Mouse (Mus musculus) forebrain, embryonic 11.5 days (tissue): Measurements from ENCODE around the gene Gprc5b. TPM values are rescaled to one million over a fixed set of nuclear protein-coding genes. Genes with fewer than 3 reads are reported as not detected.

Experiments used
- ATAC-seq: fragments of 200-750 bp; cut with Nextera tagmentation; replicated peaks from 2 replicates; pipeline ENCODE4 v1.8.0; 2017; ENCODE audit warnings: moderate TSS enrichment; ENCODE audit not compliant: low FRiP score
- DNase-seq: peaks from one replicate; pipeline ENCODE4 v3.0.0-alpha.2; 2017; ENCODE audit warnings: low spot score
- H3K27ac ChIP-seq: fragments of 300-500 bp; sonication (generic); 2 replicates; pipeline ENCODE4 v1.5.1; 2014; ENCODE audit warnings: low read depth, low read length
- H3K27me3 ChIP-seq: fragments of 300-500 bp; sonication (generic); 2 replicates; pipeline ENCODE4 v1.6.1; 2014; ENCODE audit warnings: mild to moderate bottlenecking, low read length, mixed read lengths; ENCODE audit not compliant: control insufficient read depth, insufficient read depth
- H3K36me3 ChIP-seq: fragments of 300-500 bp; sonication (generic); 2 replicates; pipeline ENCODE4 v1.6.1; 2014; ENCODE audit warnings: mild to moderate bottlenecking, low read length, moderate library complexity, mixed read lengths; ENCODE audit not compliant: control insufficient read depth, insufficient read depth
- H3K4me1 ChIP-seq: fragments of 300-500 bp; sonication (generic); replicated peaks from 2 replicates; pipeline ENCODE4 v1.6.1; 2014; ENCODE audit warnings: low read length, mixed read lengths; ENCODE audit not compliant: control insufficient read depth, insufficient read depth
- H3K4me2 ChIP-seq: fragments of 300-500 bp; sonication (generic); 2 replicates; pipeline ENCODE4 v1.6.1; 2014; ENCODE audit warnings: low read depth, mild to moderate bottlenecking, low read length, moderate library complexity, mixed read lengths; ENCODE audit not compliant: severe bottlenecking
- H3K4me3 ChIP-seq: fragments of 300-500 bp; sonication (generic); 2 replicates; pipeline ENCODE4 v1.5.1; 2014; ENCODE audit warnings: low read depth, low read length
- H3K9ac ChIP-seq: fragments of 300-500 bp; sonication (generic); 2 replicates; pipeline ENCODE4 v1.6.1; 2014; ENCODE audit warnings: low read length
- H3K9me3 ChIP-seq: fragments of 300-500 bp; sonication (generic); 2 replicates; pipeline ENCODE4 v1.6.1; 2016; ENCODE audit warnings: low read length, mixed read lengths; ENCODE audit not compliant: control insufficient read depth
- WGBS: fragments of 180-500 bp; shearing (Covaris S2); extraction: QIAGEN DNeasy Blood & Tissue Kit; methylation state at CpG from one replicate; pipeline ENCODE4 v1.1.7; 2014; 5-methylcytosine and 5-hydroxymethylcytosine counted together
- polyA plus RNA-seq: library from polyadenylated mRNA; unstranded; fragments of >200 nt; fragmentation: Nextera tagmentation; extraction: Ambion mirVana; gene quantifications from 2 replicates; pipeline ENCODE4 v1.2.1, GENCODE M21; 2014

Gprc5b gene
- polyA plus RNA-seq, 1 experiment from 2014 or later: 18.1 TPM

DNA sequence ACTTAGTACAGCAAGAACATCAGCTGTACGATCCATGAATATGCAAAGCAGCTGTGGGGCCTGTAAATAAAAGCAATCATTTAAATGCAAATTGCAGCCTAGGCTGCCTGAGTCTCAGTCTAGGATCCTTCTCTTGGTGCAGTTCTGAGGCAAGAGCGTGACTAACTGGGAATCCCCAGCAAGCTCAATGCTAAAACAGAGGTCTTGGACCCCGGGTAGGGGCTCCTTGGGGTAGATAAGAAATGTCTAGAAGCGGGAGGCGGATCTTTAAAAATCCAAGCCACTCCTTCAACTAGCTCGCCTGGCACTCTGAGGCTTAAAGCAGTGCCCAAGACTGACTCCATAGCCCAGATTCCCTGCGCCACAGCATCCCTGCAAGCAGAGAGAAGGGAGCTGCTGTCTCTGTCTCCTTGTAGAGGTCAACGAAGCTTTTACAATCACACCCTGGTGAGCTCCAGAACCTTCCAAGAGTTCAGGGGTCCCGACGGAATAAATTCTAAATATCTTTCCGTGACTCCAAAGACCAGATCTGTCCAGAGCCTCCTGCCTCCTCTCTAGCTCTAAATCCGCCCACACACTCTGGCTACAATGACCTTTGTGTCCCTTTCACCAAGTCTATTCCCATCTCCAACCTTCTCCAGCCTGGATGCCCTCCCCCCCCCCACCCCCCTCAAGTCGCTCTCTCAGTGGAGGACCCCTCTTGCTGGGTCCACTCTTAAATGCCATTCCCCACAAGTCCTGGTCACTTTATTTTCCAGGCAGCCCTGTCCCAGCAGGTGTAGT lies 2.2 kb downstream of the Gprc5b start:
- Histone ChIP-seq H3K4me3 (peak overlapping the region; percentile 66), H3K4me1 (peaks cover 26% of the 10 kb centered on the region), H3K27me3 (no peaks in the 10 kb centered on the region), H3K9ac (peak overlapping the region; percentile 91; the same call in 1 of the 2 replicates), H3K36me3 (no peaks in the 10 kb centered on the region), H3K27ac (peak overlapping the region; percentile 72; the same call in 1 of the 2 replicates), H3K9me3 (no peaks in the 10 kb centered on the region), H3K4me2 (peak overlapping the region; percentile 88)
- 16% methylated on average over 13 of the region's 13 CpGs for WGBS
- ATAC-seq (no peak; the same call in 1 of the 2 replicates), DNase-seq (no peak)

DNA sequence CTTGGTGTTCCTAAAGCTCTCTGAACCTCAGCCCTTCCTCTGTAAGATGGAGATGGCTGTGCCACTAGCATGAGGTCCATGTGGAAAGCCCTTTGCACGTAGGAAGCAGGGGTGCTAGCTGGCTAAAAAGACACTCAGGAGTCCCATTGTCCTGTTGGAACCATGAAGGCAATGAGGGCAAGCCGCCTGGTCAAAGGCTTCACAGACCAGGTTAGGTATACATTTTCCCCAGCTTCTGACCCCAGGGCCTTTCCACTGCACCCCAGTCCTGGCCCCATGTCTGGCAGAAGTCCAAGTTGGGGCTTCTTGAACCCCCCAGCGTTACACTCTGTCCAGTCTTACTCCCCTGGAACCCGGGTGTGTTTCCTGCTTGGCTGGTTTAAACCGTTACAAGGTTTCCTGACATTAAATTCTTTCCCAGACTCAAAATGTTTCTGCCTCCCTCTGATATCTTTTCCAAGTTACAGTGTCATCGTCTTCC lies 2.9 kb downstream of the Gprc5b start:
- Histone ChIP-seq H3K36me3 (no peaks in the 10 kb centered on the region), H3K4me3 (peak overlapping the region; percentile 66; the same call in 1 of the 2 replicates), H3K9ac (no peak overlapping the region), H3K4me1 (peaks cover 26% of the 10 kb centered on the region), H3K4me2 (peak overlapping the region; percentile 88; the same call in 1 of the 2 replicates), H3K27ac (peak overlapping the region; percentile 72; the same call in 1 of the 2 replicates), H3K27me3 (no peaks in the 10 kb centered on the region), H3K9me3 (no peaks in the 10 kb centered on the region)
- 31% methylated on average over 6 of the region's 6 CpGs for WGBS
- no peak for ATAC-seq
- no peak for DNase-seq

DNA sequence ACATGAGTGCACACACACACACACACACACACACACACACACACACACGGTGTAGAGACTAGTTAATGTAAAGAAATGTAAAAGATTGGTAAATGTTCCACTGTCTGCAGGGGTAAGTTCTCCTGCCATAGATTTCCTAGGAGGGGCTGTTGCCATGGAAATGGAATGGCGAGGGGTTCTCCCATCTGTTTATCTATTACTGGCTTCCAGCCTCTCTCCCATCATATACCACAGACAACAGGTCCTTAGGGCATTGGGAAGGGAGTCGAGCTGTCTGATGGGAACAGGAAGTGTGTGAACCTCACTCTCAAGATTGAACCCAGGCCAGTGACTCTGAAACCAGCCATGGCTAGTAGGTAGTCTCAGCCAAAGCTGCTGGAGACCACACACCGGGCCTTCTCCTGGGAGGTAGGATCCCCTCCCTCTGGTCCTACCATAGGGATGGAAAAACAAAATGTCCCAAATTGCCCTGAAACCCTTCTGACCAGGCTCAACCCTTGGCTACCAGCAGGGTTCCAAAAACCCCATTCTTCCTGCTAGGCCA lies 3.6 kb downstream of the Gprc5b start:
- H3K9me3 ChIP-seq: no peaks in the 10 kb centered on the region
- H3K9ac ChIP-seq: no peak overlapping the region
- ATAC-seq (no peak), DNase-seq (no peak)
- no peak overlapping the region for H3K27ac ChIP-seq
- no peak overlapping the region for H3K4me3 ChIP-seq
- H3K4me1 ChIP-seq: peaks cover 26% of the 10 kb centered on the region
- WGBS: 59% methylated on average over 4 of the region's 4 CpGs
- H3K36me3 ChIP-seq: no peaks in the 10 kb centered on the region
- no peak overlapping the region for H3K4me2 ChIP-seq
- no peaks in the 10 kb centered on the region for H3K27me3 ChIP-seq

DNA sequence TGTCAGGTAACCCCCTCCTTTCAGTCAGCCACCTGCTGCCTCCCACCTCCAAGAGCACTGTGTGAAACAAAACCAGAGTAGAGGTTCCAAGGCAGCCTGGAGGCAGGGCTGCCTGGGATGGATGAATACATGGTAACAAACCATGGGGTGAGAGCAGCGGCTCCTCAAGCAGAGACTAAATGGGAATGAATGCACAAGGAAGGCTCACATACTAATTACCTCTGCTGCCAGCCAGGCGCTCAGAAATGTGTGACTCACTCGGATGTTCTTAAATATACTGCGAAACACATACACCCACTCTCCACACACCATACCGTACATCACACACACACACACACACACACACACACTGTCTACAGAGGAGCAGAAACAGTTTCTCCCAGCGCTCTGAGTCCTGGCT lies 4.7 kb downstream of the Gprc5b start:
- no peaks in the 10 kb centered on the region for H3K27me3 ChIP-seq
- no peak overlapping the region for H3K4me3 ChIP-seq
- H3K27ac ChIP-seq: no peak overlapping the region
- peaks cover 20% of the 10 kb centered on the region for H3K4me1 ChIP-seq
- DNase-seq (no peak), ATAC-seq (no peak)
- H3K9me3 ChIP-seq: no peaks in the 10 kb centered on the region
- no peaks in the 10 kb centered on the region for H3K36me3 ChIP-seq
- H3K4me2 ChIP-seq: no peak overlapping the region
- no peak overlapping the region for H3K9ac ChIP-seq
- 64% methylated on average over 6 of the region's 6 CpGs for WGBS

DNA sequence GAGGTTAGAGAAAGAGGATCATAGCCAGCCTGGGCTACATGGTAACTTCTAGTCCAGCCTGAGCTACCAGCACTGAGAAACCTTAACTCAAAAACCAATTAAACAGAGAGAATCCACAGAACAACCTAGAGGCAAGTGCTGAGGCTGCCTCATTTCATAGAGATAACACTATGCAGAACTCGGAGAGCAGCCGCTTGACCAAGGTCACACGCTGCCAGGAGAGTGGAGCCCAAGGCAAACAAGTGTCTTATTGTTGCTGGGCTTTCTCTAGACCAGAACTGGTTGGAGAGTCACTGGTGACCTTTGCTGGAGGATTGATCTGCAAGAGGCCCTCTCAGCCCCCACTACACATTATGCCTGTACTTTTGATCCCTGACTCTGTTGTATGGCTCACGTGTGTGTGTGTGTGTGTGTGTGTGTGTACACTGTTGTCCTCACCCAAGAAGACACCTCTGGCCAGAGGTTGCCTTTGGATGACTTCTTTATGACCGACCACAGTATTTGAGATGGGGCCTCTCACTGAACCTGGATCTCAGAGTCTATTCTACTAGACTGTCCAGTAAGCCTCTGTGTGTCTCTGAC lies 5.6 kb downstream of the Gprc5b start:
- no peak overlapping the region for H3K27ac ChIP-seq
- ATAC-seq: no peak
- no peak overlapping the region for H3K9ac ChIP-seq
- no peak for DNase-seq
- no peak overlapping the region for H3K4me3 ChIP-seq
- no peaks in the 10 kb centered on the region for H3K36me3 ChIP-seq
- no peaks in the 10 kb centered on the region for H3K9me3 ChIP-seq
- H3K27me3 ChIP-seq: no peaks in the 10 kb centered on the region
- peaks cover 19% of the 10 kb centered on the region for H3K4me1 ChIP-seq
- no peak overlapping the region for H3K4me2 ChIP-seq
- WGBS: 84% methylated on average over 5 of the region's 5 CpGs

DNA sequence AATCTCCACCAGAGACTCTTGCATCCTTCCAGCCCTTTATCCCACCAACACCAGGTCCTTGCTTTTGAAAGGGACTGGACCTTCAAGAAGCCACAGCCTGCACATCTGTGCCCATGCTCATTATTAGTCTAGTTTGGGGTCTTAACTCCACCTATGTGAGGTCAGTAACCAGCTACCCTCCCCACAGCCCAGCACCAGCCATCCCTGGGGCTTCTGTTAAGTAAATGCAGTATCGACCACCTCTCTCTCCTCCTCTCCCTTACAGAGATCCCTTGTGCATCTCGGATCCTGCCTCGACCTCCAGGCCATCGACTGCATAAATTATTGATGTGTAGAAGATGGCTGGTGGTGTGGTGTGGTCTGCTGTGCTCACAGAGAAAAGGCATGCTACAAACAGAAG lies 8.6 kb downstream of the Gprc5b start:
- Histone ChIP-seq H3K4me3 (no peak overlapping the region), H3K4me2 (no peak overlapping the region), H3K9ac (no peak overlapping the region), H3K27ac (no peak overlapping the region), H3K27me3 (no peaks in the 10 kb centered on the region), H3K4me1 (peaks cover 5% of the 10 kb centered on the region), H3K9me3 (no peaks in the 10 kb centered on the region), H3K36me3 (peaks cover 2% of the 10 kb centered on the region; the same call in 1 of the 2 replicates)
- WGBS: 82% methylated on average over 4 of the region's 4 CpGs
- no peak for ATAC-seq
- no peak for DNase-seq

DNA sequence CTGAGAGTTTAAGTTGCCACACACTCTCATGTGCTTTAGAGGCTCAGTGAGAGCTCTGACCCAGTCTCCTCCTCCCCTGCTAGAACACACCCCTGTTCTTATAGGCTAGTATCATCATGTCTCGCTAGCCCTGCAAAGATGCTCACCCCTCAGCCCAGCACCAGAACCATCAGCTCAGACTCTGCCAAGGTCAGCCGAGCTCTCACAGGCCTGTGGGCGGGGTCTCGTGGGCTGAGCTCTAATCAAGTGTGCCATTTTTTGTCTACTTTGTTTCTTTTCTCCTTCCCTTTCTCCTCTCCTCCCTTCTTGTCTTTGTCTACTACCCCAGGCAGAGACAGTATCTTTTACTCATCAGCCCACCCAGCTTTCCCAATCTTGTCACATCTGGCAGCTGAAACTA lies 9.2 kb downstream of the Gprc5b start:
- WGBS: 78% methylated on average over 4 of the region's 4 CpGs
- Histone ChIP-seq H3K9ac (no peak overlapping the region), H3K36me3 (peaks cover 2% of the 10 kb centered on the region; the same call in 1 of the 2 replicates), H3K4me3 (no peak overlapping the region), H3K4me2 (no peak overlapping the region), H3K27ac (no peak overlapping the region), H3K27me3 (no peaks in the 10 kb centered on the region), H3K4me1 (peaks cover 6% of the 10 kb centered on the region; the same call in 1 of the 2 replicates), H3K9me3 (no peaks in the 10 kb centered on the region)
- ATAC-seq: no peak
- DNase-seq: no peak

DNA sequence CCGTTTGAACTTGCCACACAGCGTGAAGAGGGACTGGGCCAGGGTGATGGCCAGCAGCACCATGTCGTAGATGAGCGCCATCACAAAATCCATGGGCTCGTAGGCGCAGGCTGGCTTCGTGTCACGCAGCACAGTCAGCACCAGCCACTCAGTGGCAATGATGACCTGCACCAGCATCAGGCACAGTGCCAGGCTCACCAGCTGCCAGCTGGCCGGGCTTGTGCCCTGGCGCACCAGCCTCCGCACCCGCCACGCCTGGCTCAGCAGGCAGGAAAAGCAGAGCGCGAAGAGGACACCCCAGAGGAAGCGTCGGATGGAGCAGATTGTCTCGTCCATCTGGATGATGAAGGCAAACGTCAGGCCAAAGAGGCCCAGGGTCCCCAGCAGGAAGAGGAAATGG lies 11.1 kb downstream of the Gprc5b start:
- Histone ChIP-seq H3K36me3 (peaks cover 2% of the 10 kb centered on the region; the same call in 1 of the 2 replicates), H3K27ac (no peak overlapping the region), H3K4me1 (0 out of 2 replicates have a peak, but pooled peaks cover 2% of the 10 kb centered on the region), H3K9me3 (no peaks in the 10 kb centered on the region), H3K27me3 (no peaks in the 10 kb centered on the region), H3K4me2 (no peak overlapping the region), H3K4me3 (no peak overlapping the region), H3K9ac (no peak overlapping the region)
- 94% methylated on average over 19 of the region's 19 CpGs for WGBS
- DNase-seq (no peak), ATAC-seq (no peak)
